Mouse (Mus musculus) frontal cortex, postnatal 36 days (tissue): ENCODE data around the gene Cog6.
"Not testable (repeated sequence)": the region's sequence is repeated elsewhere in the genome, so short reads cannot be mapped to it uniquely, and the experiment has no call there.

Source experiments
- DNase-seq, 2 experiments: peaks; one replicate each; pipeline ENCODE4 v3.0.0; 2022; ENCODE audit warnings: low spot score in 2 of 2

Cog6 gene

GRCm38 (mm10) chr3:53032432-53032831 is 15.4 kb upstream of the Cog6 start:
- DNase-seq: no peak

- DNase-seq: no peak
Observed at GRCm38 (mm10) chr3:53031586-53031985, 14.5 kb upstream of the Cog6 start.

- DNase-seq: peak; percentile 70 to 77
Observed at GRCm38 (mm10) chr3:53029046-53029445, 12.0 kb upstream of the Cog6 start.

GRCm38 (mm10) chr3:53027333-53027732 is 10.3 kb upstream of the Cog6 start:
- no peak for DNase-seq

GRCm38 (mm10) chr3:53007411-53007810 is 9.6 kb downstream of the Cog6 start:
- DNase-seq: no peak

GRCm38 (mm10) chr3:53004406-53005114 is 12.5 kb downstream of the Cog6 start:
- peak in 1 of 2 experiments; percentile 49 for DNase-seq

GRCm38 (mm10) chr3:53002076-53002475 is 15.0 kb downstream of the Cog6 start:
- DNase-seq: no peak

- no peak for DNase-seq
Observed at GRCm38 (mm10) chr3:52999996-53000395, 17.0 kb downstream of the Cog6 start.

- DNase-seq: no peak
Observed at GRCm38 (mm10) chr3:52999016-52999744, 17.9 kb downstream of the Cog6 start.

GRCm38 (mm10) chr3:52997381-52997780 is 19.7 kb downstream of the Cog6 start:
- DNase-seq: no peak

GRCm38 (mm10) chr3:52996635-52997034 is 20.4 kb downstream of the Cog6 start:
- no peak for DNase-seq

GRCm38 (mm10) chr3:52994666-52995065 is 22.4 kb downstream of the Cog6 start:
- DNase-seq: no peak

- no peak for DNase-seq
Observed at GRCm38 (mm10) chr3:52993296-52993695, 23.7 kb downstream of the Cog6 start.

GRCm38 (mm10) chr3:52990041-52990737 is 26.8 kb downstream of the Cog6 start:
- DNase-seq: no peak

GRCm38 (mm10) chr3:52985508-52985941 is 31.5 kb downstream of the Cog6 start:
- not testable (repeated sequence) for DNase-seq

GRCm38 (mm10) chr3:52983772-52984171 is 33.3 kb downstream of the Cog6 start:
- DNase-seq: peak; percentile 12 to 52

GRCm38 (mm10) chr3:52982993-52983392 is 34.0 kb downstream of the Cog6 start:
- no peak for DNase-seq

GRCm38 (mm10) chr3:52974674-52975556 is 42.1 kb downstream of the Cog6 start:
- peak; percentile 68 to 77 for DNase-seq

- no peak for DNase-seq
Observed at GRCm38 (mm10) chr3:52972916-52973315, 44.1 kb downstream of the Cog6 start.

GRCm38 (mm10) chr3:52967046-52967445 is 50.0 kb downstream of the Cog6 start:
- no peak for DNase-seq

- no peak for DNase-seq
Observed at GRCm38 (mm10) chr3:52964206-52964605, 52.8 kb downstream of the Cog6 start.

GRCm38 (mm10) chr3:52963441-52963840 is 53.6 kb downstream of the Cog6 start:
- no peak for DNase-seq
